Mouse (Mus musculus) liver, embryonic 13.5 days (tissue): ENCODE results near the gene Vma21-ps. TPM values are rescaled to one million over a fixed set of nuclear protein-coding genes. Genes with fewer than 3 reads are reported as not detected.

Source experiments
- polyA plus RNA-seq: library from polyadenylated mRNA; unstranded; fragments of >200 nt; fragmentation: Nextera tagmentation; extraction: Ambion mirVana; gene quantifications from 2 replicates; pipeline ENCODE4 v1.2.1, GENCODE M21; 2015

The Vma21-ps gene
- polyA plus RNA-seq, 1 experiment from 2014 or later, result 1.6 TPM

Other genes starting within 250 kb of the Vma21-ps start
- gene Smc2, start 58.0 kb downstream of the Vma21-ps start, polyA plus RNA-seq, result 221 and 285 TPM in 2 replicates
- gene Toporsl, start 99.0 kb upstream of the Vma21-ps start, polyA plus RNA-seq, result not detected in 2 replicates